Mouse (Mus musculus) midbrain, postnatal 0 days (tissue): ENCODE data around the gene Chst13. TPM values are rescaled to one million over a fixed set of nuclear protein-coding genes. Genes with fewer than 3 reads are reported as not detected.
A peak's percentile ranks its signal among the peaks of the same experiment; 100 is the strongest.

Source experiments
- ATAC-seq: fragments of 200-750 bp; cut with Nextera tagmentation; 2 replicates; pipeline ENCODE4 v1.8.0; 2017; ENCODE audit warnings: moderate number of reproducible peaks, mild to moderate bottlenecking, moderate TSS enrichment, moderate library complexity; ENCODE audit not compliant: low FRiP score
- DNase-seq: peaks from one replicate; pipeline ENCODE4 v3.0.0-alpha.2; 2015; ENCODE audit warnings: low spot score
- H3K27ac ChIP-seq: fragments of 300-500 bp; sonication (generic); 2 replicates; pipeline ENCODE4 v1.5.1; 2014; ENCODE audit warnings: low read depth, mild to moderate bottlenecking, low read length, mixed read lengths
- H3K27me3 ChIP-seq: fragments of 300-500 bp; sonication (generic); 2 replicates; pipeline ENCODE4 v1.6.1; 2014; ENCODE audit warnings: low read length, control low read depth, mixed read lengths; ENCODE audit not compliant: insufficient read depth
- H3K36me3 ChIP-seq: fragments of 300-500 bp; sonication (generic); 2 replicates; pipeline ENCODE4 v1.6.1; 2014; ENCODE audit warnings: low read length, control low read depth, mixed read lengths; ENCODE audit not compliant: insufficient read depth
- H3K4me1 ChIP-seq: fragments of 300-500 bp; sonication (generic); 2 replicates; pipeline ENCODE4 v1.6.1; 2014; ENCODE audit warnings: mild to moderate bottlenecking, control low read depth, antibody characterized with exemption, low read length, mixed read lengths; ENCODE audit not compliant: insufficient read depth
- H3K4me2 ChIP-seq: fragments of 300-500 bp; sonication (generic); 2 replicates; pipeline ENCODE4 v1.6.1; 2014; ENCODE audit warnings: low read depth, mild to moderate bottlenecking, low read length, mixed read lengths; ENCODE audit not compliant: poor library complexity, severe bottlenecking
- H3K4me3 ChIP-seq: fragments of 300-500 bp; sonication (generic); 2 replicates; pipeline ENCODE4 v1.5.1; 2014; ENCODE audit warnings: low read depth, mild to moderate bottlenecking, low read length, moderate library complexity
- H3K9ac ChIP-seq: fragments of 300-500 bp; sonication (generic); replicated peaks from 2 replicates; pipeline ENCODE4 v1.6.1; 2014; ENCODE audit warnings: mild to moderate bottlenecking, low read length, moderate library complexity, mixed read lengths; ENCODE audit not compliant: poor library complexity, severe bottlenecking
- H3K9me3 ChIP-seq: fragments of 300-500 bp; sonication (generic); 2 replicates; pipeline ENCODE4 v1.6.1; 2016; ENCODE audit warnings: low read length, control low read depth
- CTCF ChIP-seq: IDR thresholded peaks from 2 replicates; pipeline ENCODE4 v1.5.1; 2016; ENCODE audit warnings: antibody characterized with exemption, mild to moderate bottlenecking
- WGBS: fragments of 180-500 bp; shearing (Covaris S2); extraction: QIAGEN DNeasy Blood & Tissue Kit; methylation state at CpG from one replicate; pipeline ENCODE4 v1.1.7; 2014; 5-methylcytosine and 5-hydroxymethylcytosine counted together
- polyA plus RNA-seq: library from polyadenylated mRNA; unstranded; fragments of >200 nt; fragmentation: Nextera tagmentation; extraction: Ambion mirVana; gene quantifications from 2 replicates; pipeline ENCODE4 v1.2.1, GENCODE M21; 2015
- total RNA-seq: library from RNA; depleted of rRNA; stranded (reverse); fragments of >200 nt; gene quantifications from 2 replicates; pipeline ENCODE4 v1.2.3, GENCODE M21; 2014; rRNA removed

Gene Chst13
- total RNA-seq, result not detected in 2 replicates
- polyA plus RNA-seq, result 0.44 TPM in 1 of 2 replicates, not detected in the other

GRCm38 (mm10) chr6:90324991-90325390 lies at the start of gene Chst13:
TSS of gene Chst13 (minus strand) at chr6:90325185.
- Histone ChIP-seq H3K27me3 (peaks cover 4% of the 10 kb centered on the region; the same call in 1 of the 2 replicates), H3K4me2 (peak within 1 kb of the TSS; percentile 40), H3K4me3 (0 out of 2 replicates have a peak within 1 kb of the TSS, but pooled peaks have one; percentile 17), H3K9me3 (no peaks in the 10 kb centered on the region), H3K4me1 (peaks cover 2% of the 10 kb centered on the region; the same call in 1 of the 2 replicates), H3K9ac (no peak within 1 kb of the TSS), H3K36me3 (no peaks in the 10 kb centered on the region), H3K27ac (no peak within 1 kb of the TSS)
- TF ChIP-seq CTCF, result no peak
- ATAC-seq, result no peak
- WGBS, result 11% methylated on average over 22 of the region's 22 CpGs
- peak; percentile 2 for DNase-seq

GRCm38 (mm10) chr6:90374647-90375046 lies 49.7 kb upstream of the Chst13 start:
- DNase-seq, result no peak
- WGBS, result 96% methylated on average over 4 of the region's 4 CpGs
- Histone ChIP-seq H3K9me3 (no peaks in the 10 kb centered on the region), H3K4me3 (no peak overlapping the region), H3K4me1 (peaks cover 5% of the 10 kb centered on the region), H3K36me3 (peaks cover 50% of the 10 kb centered on the region), H3K9ac (no peak overlapping the region), H3K27ac (no peak overlapping the region), H3K4me2 (no peak overlapping the region), H3K27me3 (no peaks in the 10 kb centered on the region)
- ATAC-seq, result no peak
- no peak for TF ChIP-seq CTCF

GRCm38 (mm10) chr6:90369725-90370553 lies 45.0 kb upstream of the Chst13 start:
- no peak for TF ChIP-seq CTCF
- ATAC-seq, result peak; percentile 78

GRCm38 (mm10) chr6:90368976-90369724 lies 44.2 kb upstream of the Chst13 start, which contains the start of gene Zxdc:
TSS of gene Zxdc (plus strand) at chr6:90369492.
- TF ChIP-seq CTCF, result peak; percentile 15; the same call in 1 of the 2 replicates
- H3K4me3 ChIP-seq, result peak within 1 kb of the TSS; percentile 91
- H3K27me3 ChIP-seq, result no peaks in the 10 kb centered on the region
- peak; percentile 99 for DNase-seq
- WGBS, result 6% methylated on average over 41 of the region's 41 CpGs
- H3K36me3 ChIP-seq, result peaks cover 10% of the 10 kb centered on the region
- H3K4me1 ChIP-seq, result peaks cover 5% of the 10 kb centered on the region
- peak; percentile 97 for ATAC-seq
- peak within 1 kb of the TSS; percentile 89 for H3K27ac ChIP-seq
- H3K4me2 ChIP-seq, result peak within 1 kb of the TSS; percentile 77
- H3K9ac ChIP-seq, result peak within 1 kb of the TSS; percentile 88
- H3K9me3 ChIP-seq, result no peaks in the 10 kb centered on the region

More at GRCm38 (mm10) chr6:90369725-90370553, 45.0 kb upstream of the Chst13 start:
- peak overlapping the region; percentile 88 for H3K9ac ChIP-seq
- no peaks in the 10 kb centered on the region for H3K27me3 ChIP-seq
- no peaks in the 10 kb centered on the region for H3K9me3 ChIP-seq
- H3K4me1 ChIP-seq, result peaks cover 5% of the 10 kb centered on the region
- H3K4me2 ChIP-seq, result peak overlapping the region; percentile 77
- 2% methylated on average over 81 of the region's 98 CpGs for WGBS
- H3K4me3 ChIP-seq, result peak overlapping the region; percentile 91
- peak overlapping the region; percentile 89 for H3K27ac ChIP-seq
- peaks cover 17% of the 10 kb centered on the region for H3K36me3 ChIP-seq
- DNase-seq, result peak; percentile 23

GRCm38 (mm10) chr6:90363301-90363700 lies 38.3 kb upstream of the Chst13 start:
- Histone ChIP-seq H3K4me2 (no peak overlapping the region), H3K4me3 (no peak overlapping the region), H3K9ac (no peak overlapping the region), H3K27me3 (no peaks in the 10 kb centered on the region), H3K4me1 (no peaks in the 10 kb centered on the region), H3K9me3 (no peaks in the 10 kb centered on the region), H3K27ac (no peak overlapping the region), H3K36me3 (no peaks in the 10 kb centered on the region)
- no peak for TF ChIP-seq CTCF
- ATAC-seq (no peak), DNase-seq (no peak)
- 88% methylated on average over 5 of the region's 5 CpGs for whole genome bisulfite sequencing
